Mouse (Mus musculus) brain, embryonic 18.5 days (tissue): ENCODE measurements around the gene Uimc1.
A peak's percentile ranks its signal among the peaks of the same experiment; 100 is the strongest.
"Not testable (repeated sequence)": the region's sequence is repeated elsewhere in the genome, so short reads cannot be mapped to it uniquely, and the experiment has no call there.

ENCODE experiments used
- DNase-seq: peaks from one replicate; pipeline ENCODE4 v3.0.0-alpha.2; 2012; ENCODE audit warnings: low read depth, low spot score

The Uimc1 gene

DNA sequence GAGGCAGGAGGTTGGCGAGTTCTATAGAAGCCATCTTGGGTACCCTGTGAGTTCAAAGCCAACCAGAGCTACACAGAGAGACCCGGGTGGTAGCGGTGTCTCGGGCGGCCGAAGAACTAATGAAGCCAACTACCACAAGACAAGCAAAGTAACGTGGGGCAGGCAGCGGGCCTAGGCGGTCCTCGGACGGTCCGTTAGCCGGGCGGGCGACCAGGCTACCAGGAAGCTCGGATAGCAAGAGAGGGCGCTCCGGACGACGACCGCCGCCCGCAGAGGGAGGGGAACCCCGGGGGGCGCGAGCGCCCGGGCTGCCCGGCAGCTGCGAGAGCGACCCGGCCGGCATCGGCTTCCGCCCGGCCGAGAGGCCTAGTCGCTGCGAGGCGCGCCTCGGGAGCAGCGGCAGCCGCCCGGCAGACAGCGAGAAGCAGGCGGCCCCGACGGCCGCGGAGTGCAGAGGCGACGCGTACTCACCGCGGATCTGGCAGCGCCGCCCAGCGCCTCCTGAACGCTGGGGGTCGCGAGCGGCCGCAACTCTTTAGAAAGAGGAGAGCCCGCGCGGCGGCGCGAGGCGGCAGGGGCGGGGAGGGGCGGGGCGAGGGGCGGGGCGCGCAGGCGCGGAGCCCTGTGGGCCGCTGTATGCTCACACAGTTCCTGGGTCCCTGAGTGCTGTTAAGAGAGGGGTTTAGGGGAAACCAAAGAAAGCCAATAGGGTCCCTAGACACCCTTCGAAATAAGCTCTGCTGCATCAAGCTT, at the start of gene Uimc1:
Gene Uimc1 (minus strand): TSS at position 575 of the 753 bp plus-strand sequence.
- DNase-seq = peak; percentile 78

DNA sequence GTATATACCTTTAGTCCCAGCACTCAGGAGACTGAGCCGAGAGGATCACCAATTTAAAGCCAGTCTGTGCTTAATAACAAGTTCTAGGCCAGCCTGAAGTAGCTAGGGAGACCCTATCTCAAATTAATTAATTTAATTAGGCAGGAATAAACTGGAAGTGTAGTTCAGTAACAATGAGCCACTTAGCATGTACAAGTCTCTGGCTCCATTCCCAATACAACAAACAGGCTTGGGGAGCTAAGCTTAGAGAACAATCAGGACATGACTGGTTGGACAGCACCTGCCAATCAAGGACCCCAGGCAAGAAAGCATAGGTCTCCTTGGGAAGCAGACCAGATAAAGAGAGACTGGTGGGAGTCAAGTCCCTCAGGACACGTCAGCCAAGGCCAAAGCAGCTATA, 40.2 kb upstream of the Uimc1 start:
- no peak for DNase-seq

DNA sequence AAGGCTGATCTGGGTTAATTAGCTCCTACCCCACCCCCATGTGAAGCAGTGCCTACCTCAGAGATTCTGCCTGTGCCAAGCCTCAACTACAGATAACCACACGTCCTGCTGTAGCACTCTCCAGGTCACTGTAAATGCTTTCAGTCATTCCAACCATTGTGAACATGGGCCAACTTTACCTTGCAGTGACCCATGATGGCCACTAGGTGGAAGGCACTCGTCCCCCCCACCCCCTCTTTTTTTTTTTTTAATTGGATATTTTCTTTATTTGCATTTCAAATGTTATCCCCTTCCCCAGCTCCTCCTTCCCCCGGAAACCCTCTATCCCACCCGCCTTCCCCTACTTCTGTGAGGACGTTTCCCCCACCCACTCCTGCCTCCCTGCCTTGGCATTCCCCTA, 35.3 kb upstream of the Uimc1 start:
- no peak for DNase-seq

DNA sequence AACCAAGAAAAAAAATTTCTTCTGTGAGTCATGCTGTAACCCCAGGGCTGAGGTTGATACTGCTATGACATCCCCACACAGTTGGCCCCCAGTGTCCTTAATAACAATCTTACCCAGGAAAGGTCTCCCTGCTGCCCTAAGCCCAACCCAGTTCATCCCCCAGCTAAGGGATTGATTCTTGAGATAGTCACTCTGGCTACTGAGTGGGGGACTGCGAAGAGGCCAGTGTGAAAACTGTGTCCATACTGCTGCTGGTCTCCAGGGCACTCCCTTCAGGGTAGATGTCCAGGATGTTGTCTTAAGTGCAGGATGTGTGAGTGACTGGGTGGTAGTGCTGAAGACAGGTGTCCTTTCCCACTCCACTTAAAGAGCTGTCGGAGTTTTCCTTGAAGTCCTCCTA, 33.3 kb upstream of the Uimc1 start, which contains the start of gene Gm17617:
Gene Gm17617 (minus strand): TSS at position 101 of the 400 bp plus-strand sequence.
- no peak for DNase-seq

DNA sequence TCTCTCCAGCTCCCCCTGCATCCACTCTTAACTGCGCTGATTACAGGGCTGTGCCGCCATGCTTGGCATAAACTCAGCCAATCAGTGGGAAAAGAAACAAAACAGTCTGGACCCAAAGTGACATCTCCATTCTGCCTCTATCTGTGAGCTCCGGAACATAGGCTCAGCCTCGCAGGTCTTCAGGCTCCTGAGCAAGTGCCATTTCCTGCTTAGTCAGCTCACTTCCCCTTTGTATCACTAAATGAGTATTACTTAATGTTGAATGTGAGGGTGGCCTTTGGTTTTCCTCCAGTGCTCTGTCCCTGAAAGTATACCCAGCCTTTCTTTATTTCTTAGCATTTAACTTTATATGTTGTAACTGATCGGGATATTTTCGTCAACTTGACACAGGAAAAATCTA, 24.8 kb upstream of the Uimc1 start:
- DNase-seq = no peak

DNA sequence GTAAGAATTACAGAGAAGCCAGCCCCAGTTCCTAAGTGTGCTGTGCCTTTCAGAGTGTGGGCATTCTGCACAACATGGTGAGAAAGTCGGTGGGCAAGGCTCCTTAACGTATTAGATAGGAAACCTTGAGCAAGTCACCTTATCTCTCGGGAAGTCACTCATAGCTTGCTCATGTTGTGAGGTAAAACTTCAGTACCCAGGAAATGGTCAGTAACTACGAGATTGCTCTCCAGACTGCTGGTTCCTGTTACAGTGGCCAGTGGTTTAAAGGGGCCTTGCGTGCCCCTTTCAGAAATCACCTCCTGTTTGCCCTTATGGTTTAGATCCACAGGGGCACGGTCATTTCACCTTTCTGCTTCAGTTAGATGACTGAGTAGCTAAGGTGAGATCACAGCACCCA, 14.3 kb upstream of the Uimc1 start:
- no peak for DNase-seq

DNA sequence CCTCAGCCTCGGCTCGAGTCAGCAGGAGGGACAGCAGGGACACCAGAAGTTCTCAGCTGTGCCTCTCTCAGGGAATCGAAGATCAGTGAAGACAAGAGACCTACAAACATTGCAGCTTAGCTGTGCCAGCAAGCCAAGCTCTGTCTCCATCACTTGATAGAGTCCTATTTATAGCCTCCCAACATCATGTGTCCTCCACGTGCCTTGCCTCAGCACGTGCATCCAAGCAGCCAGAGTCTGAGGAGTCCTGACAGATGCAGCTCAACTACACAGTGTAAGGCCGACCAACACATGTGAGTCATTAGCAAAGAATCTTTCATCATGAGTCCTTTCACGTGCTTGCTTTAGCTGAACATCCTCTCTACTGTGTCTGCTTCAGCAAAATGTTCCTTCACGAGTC, 7.6 kb upstream of the Uimc1 start:
- DNase-seq = no peak

DNA sequence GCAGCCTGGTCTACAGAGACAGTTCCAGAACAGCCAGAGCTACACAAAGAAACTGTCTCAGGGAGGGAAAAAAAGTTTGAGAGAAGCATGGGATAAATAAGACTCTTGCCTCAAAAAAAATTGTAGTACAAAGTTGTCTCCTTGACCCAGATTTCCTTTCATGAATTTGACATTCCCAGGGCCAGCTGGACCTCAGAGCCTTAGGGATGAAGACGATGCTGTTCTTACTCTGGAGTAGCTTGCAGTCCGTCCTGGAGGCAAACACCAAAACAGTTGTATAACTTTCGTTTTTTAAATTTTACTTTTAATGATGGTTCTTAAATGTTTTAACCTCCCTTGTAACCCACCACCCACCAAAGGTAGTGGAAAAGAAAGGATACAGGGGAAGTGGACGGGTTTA, 7.0 kb upstream of the Uimc1 start:
- no peak for DNase-seq

DNA sequence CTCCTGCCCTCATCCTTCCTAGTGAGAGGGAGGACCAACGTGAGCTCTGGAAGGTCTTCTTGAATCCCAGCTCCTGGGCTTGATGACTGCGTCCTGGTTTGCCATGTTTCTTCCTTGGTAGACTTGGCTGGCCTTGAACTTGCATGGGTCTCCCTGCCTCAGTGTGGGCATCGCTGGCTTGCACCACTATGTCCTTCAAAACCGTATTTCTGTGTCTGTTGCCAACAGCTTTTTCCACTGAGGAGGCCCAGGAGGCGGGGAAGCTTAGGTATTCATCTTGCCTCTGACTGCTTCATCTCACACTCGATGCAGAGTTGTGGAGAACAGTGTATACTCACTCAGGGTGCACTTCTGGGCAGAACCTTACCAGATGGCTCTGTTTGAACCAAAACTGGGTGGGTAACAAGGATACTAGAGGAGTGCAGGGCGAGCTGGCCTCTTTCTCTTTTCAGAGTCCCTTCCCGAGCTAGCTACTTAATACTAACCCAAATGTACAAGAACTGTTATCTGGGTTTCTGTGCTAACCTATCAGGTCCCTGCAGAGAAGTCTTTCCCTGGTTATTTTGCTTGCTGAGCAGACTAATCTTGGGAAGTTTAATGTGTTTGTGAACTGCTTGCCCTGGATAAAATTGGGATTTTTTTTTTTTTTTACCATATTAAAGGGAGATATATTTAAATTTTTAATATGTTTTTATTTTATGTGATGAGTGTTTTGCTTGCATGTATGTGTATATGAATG, 6.0 kb upstream of the Uimc1 start:
- no peak for DNase-seq

DNA sequence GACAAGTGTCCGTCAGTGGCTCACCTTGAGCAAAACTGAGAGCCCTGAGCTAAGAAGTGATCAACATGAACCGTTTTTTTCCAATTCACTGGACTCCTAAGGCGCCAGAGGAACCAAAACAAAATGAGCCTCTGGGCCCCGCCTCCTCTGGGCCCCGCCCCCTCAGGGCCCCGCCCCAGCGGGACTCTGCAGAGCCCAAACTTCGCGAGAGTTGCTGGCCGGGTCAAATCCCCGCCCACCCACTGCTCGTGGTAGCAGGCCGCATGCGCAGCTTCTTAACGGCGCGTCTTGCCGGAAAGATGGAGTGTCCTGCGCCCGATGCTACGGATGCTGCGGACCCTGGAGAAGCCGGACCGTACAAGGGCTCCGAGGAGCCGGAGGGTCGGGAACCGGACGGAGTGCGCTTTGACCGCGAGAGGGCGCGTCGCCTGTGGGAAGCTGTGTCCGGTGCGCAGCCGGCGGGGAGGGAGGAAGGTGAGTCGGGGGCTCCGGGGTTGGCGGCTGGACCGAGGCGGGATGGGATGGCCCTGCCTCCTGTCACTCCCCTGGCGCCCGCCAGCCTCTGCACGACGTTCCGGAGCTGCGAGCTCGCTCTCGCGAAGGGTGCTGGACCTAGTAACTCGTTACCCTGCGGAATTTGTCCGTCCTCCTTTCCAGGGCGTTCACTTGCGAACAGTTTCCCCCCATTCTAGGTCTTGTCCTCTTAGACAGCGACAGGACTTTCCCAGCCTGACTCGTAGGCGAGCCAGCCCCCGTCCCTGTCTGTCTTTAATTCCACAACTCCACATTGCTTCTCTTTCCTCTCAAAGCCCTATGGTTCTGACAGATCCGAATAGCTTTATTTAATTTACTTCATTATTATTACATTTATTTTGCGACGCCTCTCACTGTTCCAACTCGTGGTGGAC, 5.2 kb upstream of the Uimc1 start, which contains the start of gene Zfp346:
Gene Zfp346 (plus strand): TSS at position 267 of the 908 bp plus-strand sequence.
- peak; percentile 83 for DNase-seq

DNA sequence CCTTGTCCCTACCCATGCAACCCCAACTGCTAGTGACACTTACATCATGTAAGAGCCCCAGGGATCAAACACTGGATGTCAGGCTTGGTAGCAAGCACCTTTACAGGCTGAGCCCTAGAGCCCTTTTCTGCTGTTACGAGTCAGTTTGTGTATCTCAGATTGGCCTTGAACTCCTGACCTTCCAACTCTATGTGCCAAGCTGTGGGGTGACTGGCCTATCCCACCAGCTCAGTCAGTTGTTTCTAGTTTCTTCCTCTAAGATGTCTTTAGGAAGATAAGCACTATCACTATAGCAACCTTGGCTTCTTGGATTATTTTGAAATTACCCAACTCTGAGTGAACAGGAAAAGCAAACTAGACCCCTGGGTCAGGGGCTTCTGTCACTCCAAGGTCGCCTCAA, 3.3 kb upstream of the Uimc1 start:
- DNase-seq = no peak

DNA sequence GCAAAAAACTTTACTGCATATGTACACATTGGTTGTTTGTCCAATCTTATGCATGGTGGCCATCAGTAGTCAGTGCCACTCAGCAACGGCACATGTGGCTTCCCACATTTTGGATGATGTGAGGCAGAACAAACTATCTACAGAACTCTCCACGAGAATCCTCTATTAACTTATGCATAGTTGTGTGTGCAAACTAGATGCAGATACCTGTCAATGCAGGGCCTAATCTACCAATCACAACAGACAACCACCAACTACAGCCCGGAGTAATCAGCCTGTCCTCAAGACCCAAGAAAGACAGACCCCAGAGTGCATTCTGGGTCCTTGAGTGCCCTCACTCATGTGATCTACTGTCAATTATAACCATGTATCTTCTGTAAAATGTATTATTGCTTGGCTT, 2.3 kb upstream of the Uimc1 start:
- DNase-seq = no peak

DNA sequence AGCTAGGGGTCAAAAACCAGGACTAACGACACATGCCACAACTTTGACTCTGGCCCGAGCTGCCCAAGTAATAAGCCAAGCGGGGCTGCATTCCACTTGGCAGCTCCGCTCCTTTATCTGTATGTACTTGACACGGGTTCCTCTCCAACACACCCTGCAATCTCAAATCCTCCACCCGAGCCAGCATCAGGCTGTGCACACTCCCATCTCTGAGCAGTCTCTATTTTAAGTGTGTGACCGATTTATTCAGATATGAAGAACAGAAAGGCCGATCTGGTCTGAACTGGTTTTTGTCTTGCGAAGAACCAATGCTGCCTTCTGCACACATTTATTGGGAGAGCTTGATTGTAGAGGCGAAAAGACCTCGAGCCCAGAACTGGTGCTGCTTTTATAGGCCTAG, 1.5 kb upstream of the Uimc1 start:
- no peak for DNase-seq

DNA sequence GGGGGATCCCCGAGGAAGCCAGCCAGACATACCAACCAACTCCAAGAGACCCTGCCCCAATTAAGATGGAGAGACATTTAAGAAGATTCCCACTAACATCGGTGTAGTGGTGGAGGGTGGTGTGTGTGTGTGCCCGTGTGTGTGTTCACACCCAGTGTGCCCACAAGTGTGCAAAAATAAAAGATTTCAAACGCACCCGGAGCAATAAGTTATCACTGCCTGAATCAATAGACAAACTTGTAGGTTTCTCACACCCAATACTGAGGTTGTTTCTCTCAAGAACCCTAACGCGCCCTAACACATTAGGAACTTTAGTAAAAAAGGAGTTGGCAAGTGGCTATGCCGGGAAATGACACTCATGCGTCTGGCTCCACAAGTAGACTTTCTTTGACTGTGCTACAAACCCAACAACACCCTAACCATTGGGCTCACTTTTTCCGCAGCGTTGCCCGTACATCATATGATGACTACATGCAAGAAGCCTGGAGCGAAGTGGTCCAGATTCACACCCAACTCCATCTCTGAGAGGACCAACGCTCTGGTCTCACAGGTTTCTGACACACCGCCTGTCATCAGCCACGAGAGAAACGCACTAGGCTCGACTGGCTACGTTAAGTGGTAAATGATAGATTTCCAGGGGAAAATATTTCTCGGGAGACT, 904 bp downstream of the Uimc1 start:
- DNase-seq = no peak

DNA sequence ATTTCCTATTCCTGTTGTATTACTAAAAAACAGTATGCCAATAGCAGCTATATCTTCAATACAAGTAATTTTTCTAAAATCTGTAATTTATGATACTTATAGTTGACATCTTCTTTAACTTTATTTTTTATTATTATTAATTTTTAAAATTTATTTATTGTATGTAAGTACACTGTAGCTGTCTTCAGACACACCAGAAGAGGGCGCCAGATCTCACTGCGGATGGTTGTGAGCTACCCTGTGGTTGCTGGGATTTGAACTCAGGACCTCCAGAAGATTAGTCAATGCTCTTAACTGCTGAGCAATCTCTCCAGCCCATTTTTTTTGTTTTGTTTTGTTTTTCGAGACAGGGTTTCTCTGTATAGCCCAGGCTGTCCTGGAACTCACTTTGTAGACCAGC, 2.3 kb downstream of the Uimc1 start:
- DNase-seq = not testable (repeated sequence)

DNA sequence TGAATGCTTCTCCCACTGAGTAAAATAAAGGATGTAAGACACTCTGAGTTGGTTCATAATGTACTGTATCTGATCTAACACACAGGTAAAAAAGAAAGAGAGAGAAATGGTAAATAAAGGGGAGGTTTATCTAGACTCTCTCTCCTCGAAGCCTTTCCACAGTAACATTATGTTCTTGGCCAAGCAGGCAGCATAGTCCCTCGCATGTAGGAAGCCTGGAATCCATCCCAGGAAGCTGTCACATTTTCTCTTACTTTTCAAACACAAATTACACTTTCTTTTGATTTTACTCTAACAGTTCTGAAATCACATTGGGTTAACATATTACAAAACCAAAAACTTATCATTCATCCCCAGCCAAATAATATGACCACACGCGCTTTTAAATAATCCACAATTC, 7.5 kb downstream of the Uimc1 start:
- DNase-seq = no peak

DNA sequence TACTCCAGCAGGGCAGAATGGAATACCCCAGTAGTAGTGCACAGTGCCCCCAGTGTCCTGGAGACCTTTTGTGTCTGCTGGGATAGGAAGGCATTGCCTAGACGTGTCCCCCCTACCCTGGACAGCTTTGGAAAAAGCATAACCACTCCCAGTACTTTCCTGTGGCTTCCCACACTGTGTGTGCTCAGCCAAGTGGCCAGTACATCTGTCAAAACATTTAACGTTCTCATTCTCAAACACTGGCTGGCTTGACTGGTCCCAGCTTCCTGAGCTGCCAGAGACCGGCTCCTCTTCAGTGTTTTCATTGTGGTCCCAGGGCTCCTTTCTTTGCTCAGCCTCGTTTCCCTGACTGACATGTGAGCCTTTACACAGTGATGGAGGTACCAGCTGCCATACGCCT, 24.5 kb downstream of the Uimc1 start:
- DNase-seq = no peak

DNA sequence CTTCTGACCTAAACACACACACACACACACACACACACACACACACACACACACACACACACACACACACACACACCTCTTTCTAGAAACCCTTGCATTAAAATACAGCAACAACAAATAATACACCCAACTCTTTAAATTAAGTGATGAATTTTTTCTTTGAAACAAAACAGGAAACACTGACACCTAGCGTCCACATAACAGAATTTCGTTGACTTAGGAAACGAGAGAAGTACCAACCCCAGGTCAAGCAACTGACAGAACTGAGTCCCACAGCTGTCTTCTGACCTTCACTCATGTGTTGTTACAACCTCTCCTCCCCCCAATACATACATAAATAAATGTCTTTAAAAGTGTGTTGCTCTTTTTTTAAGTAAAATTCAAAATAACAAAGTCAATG, 28.8 kb downstream of the Uimc1 start:
- peak; percentile 16 for DNase-seq

DNA sequence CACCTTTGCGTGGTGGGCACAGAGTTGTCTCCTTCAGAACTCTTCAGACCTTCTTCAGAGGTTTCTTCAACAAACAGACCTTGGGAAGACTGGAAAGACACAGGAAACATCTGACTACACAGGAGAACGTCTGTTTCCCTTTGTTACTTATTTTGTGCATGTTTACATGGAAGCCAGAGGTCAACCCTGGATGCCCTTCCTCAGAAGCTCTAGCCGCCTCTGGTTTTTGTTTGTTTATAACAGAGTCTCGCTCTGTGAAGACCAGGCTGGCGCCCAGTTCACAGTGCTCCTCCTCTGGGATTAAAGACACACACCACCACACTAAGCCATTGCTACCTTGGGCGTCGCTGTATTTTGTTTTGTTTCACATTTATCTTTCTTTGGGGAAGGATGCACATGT, 30.4 kb downstream of the Uimc1 start:
- DNase-seq = no peak

DNA sequence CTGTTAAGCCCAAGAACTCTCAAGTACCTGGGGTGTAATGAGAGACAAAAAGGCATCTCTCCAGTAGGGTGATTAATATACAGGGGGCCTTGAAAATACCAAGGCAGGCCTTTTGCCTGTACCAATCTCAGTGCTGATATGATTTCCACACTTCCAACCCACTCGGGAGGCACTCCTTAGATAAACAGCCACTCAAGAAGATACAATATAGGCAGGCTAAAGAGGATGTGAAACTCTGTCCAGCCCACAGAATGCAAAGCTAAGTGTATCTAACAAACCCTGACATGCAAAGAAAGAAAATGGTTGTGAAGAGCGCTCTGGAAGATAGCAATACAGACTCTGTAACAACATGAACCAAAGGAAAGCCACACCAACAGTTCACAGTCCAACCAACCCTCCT, 36.8 kb downstream of the Uimc1 start:
- no peak for DNase-seq

DNA sequence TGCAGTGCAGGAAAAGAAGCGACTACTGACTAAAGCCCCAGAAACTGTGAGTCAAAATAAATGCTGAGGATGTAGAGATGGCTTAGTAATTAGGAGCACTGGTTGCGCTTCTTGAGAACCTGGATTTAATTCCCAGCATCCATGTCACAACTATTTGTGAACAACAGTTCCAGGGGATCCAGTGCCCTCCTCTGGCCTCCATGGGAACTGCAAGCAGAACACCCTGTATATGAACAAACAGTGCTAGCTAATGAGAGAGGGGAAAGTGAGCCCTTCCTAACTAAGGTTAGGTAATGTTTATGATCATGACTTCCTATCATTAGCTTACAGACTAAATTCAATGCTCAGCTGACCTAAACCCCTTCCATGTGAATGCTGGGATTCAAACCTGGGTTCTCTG, 42.1 kb downstream of the Uimc1 start:
- no peak for DNase-seq

DNA sequence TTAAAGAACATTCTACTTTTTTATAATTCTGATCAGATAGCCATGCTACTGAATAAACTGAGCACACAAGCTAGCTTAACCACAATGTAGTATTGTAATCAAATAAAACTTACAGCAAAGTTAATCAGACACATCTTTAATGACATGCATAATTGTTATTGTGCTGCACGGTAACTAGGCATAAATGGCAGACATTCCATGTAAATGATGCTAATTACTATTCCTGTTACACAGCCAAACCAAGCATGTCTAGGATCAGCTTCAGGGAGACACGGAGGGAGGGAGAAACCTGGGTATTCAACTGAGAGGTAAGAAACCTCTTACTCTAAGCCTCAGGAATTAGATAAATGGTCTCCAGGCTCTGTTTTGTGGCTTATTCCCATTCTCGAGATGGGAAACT, 52.4 kb downstream of the Uimc1 start:
- DNase-seq = no peak
